In the genomic region with DNA sequence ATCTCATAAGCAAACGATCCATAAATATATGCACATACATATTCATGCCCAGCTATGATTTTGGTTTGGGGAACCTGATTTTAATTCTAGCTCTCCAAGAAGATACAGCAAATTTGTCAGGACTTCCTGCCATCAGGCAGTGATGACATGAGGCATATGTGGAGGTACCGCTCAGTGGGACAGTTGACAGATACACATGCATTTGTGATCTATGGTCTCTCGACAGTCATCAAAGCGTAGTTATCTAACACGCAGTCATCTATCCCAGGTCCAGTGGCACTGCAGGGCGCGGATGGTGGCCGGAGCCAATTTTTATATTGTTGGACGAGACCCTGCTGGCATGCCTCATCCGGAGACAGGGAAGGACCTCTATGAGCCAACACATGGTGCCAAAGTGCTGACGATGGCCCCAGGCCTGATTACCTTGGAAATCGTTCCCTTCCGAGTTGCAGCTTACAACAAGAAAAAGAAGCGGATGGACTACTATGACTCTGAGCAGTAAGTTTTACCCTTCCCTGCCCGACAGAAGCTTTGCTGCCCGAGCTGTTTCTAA, we compare ENCODE assay signal across 11 mouse cellular contexts.
DNase-seq lines count a peak whose midpoint lies in the region; ATAC-seq lines count a peak whose summit lies in the region.
"Had no signal": no experiment of that assay in that cellular context is flagged by ENCODE, and none has a peak within 500 bp of the region (broad histone marks: within the 10 kb centered on the region; RNA-seq: fewer than 3 reads in every experiment).

No protein-coding gene starts in this region.

- ATAC-seq in forebrain, embryonic 13.5 days, result peak; percentile 42; the same call in 1 of the 2 replicates
- ATAC-seq in forebrain, embryonic 11.5 days (replicated peaks; ENCODE audit: low FRiP score), result no peak

- peaks cover 49% of the 10 kb centered on the region for H3K36me3 ChIP-seq in forebrain, embryonic 13.5 days (ENCODE audit: poor library complexity, severe bottlenecking)
- H3K36me3 ChIP-seq in forebrain, embryonic 11.5 days (ENCODE audit: control insufficient read depth, insufficient read depth, low read length), result no peaks in the 10 kb centered on the region; the same call in 1 of the 2 replicates

- no peak overlapping the region for H3K4me3 ChIP-seq in forebrain, embryonic 13.5 days
- no peak overlapping the region for H3K4me3 ChIP-seq in forebrain, embryonic 11.5 days (ENCODE audit: low read depth, low read length)

- H3K9me3 ChIP-seq in forebrain, embryonic 13.5 days (replicated peaks), result no peaks in the 10 kb centered on the region
- no peaks in the 10 kb centered on the region for H3K9me3 ChIP-seq in forebrain, embryonic 11.5 days (ENCODE audit: control insufficient read depth, low read length)

- H3K9ac ChIP-seq in forebrain, embryonic 13.5 days, result no peak overlapping the region
- H3K9ac ChIP-seq in forebrain, embryonic 11.5 days (ENCODE audit: low read length), result no peak overlapping the region

- 94% methylated on average over 16 of the region's 16 CpGs for WGBS in forebrain, embryonic 13.5 days
- 95% methylated on average over 16 of the region's 16 CpGs for WGBS in forebrain, embryonic 11.5 days

- no peaks in the 10 kb centered on the region for H3K27me3 ChIP-seq in forebrain, embryonic 13.5 days
- no peaks in the 10 kb centered on the region for H3K27me3 ChIP-seq in forebrain, embryonic 11.5 days (ENCODE audit: control insufficient read depth, insufficient read depth, low read length)

- no peak for DNase-seq in forebrain, embryonic 11.5 days (ENCODE audit: low spot score)
- DNase-seq in layer of hippocampus, postnatal 10 days (ENCODE audit: low spot score in 2 of 2), result peak; percentile 29 to 55
- no peak for DNase-seq in layer of hippocampus, adult 18-20 months (ENCODE audit: low spot score in 2 of 2)
- peak; percentile 83 to 85 for DNase-seq in cerebellum, adult 18-20 months
- DNase-seq in gastrocnemius, postnatal 14 days, result peak; percentile 65
- DNase-seq in kidney, postnatal 4 days, result no peak
- DNase-seq in spleen, postnatal 10 days (ENCODE audit: low spot score in 2 of 2), result no peak
- DNase-seq: kidney, postnatal 25 days; lung, adult 18-20 months; midbrain, embryonic 14.5 days had no signal

- no peak overlapping the region for H3K4me2 ChIP-seq in forebrain, embryonic 13.5 days
- no peak overlapping the region for H3K4me2 ChIP-seq in forebrain, embryonic 11.5 days (ENCODE audit: low read depth, low read length, severe bottlenecking)

- H3K4me1 ChIP-seq in forebrain, embryonic 13.5 days, result peaks cover 3% of the 10 kb centered on the region
- H3K4me1 ChIP-seq in forebrain, embryonic 11.5 days (replicated peaks; ENCODE audit: control insufficient read depth, insufficient read depth, low read length), result no peaks in the 10 kb centered on the region

- no peak overlapping the region for H3K27ac ChIP-seq in forebrain, embryonic 13.5 days
- H3K27ac ChIP-seq in forebrain, embryonic 11.5 days (ENCODE audit: low read depth, low read length), result no peak overlapping the region

- intact Hi-C loops in gastrocnemius, postnatal 14 days (cut with DNase I; ENCODE audit: low total_unique reads), result no loop called here

Comparison
In these comparisons a context has a peak if more than half of its experiments do, and no peak if none do; other contexts are left out.
1. DNase-seq: peak in layer of hippocampus, postnatal 10 days (2 of 2), cerebellum, adult 18-20 months (2 of 2) and gastrocnemius, postnatal 14 days (single experiment); none in forebrain, embryonic 11.5 days (single experiment), layer of hippocampus, adult 18-20 months (0 of 2), kidney, postnatal 4 days (0 of 2) and spleen, postnatal 10 days (0 of 2).